Mouse (Mus musculus): ENCODE results near the gene Amd2. TPM values are rescaled to one million over a fixed set of nuclear protein-coding genes. Genes with fewer than 3 reads are reported as not detected.

Amd2 gene
- 4.2 and 4.8 TPM in 2 replicates for polyA plus RNA-seq (2014; fragmentation: Nextera tagmentation; extraction: Ambion mirVana)

DNA sequence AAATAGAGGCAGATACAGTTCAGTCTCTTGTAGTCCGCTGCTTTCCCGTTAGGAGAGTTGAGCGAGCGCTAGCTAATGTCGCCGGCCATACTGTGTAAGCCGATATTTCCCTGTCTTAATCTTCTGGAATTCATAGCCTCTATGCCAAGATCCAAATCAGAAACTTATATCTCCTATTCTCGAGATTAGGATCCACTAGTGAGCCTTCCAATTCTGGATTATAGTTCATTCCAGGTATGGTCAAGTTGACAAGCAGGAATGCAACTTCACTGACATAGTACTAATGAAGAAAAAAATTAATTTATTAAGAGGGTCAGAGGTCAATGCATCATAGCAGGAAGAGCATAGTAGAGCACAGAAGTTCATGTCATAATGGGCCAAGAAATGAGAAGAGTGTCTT, at the start of gene Amd2:
Gene Amd2 (minus strand): TSS at position 101 of the 400 bp plus-strand sequence.
- Histone ChIP-seq H3K27ac (ENCODE audit: low read depth, low read length) (no peak within 1 kb of the TSS), H3K4me3 (ENCODE audit: low read depth, low read length) (no peak within 1 kb of the TSS), H3K9ac (ENCODE audit: low read length) (no peak within 1 kb of the TSS), H3K9me3 (ENCODE audit: control insufficient read depth, low read length) (no peaks in the 10 kb centered on the region), H3K27me3 (ENCODE audit: control insufficient read depth, insufficient read depth, low read length) (no peaks in the 10 kb centered on the region), H3K4me1 (replicated peaks; ENCODE audit: control insufficient read depth, insufficient read depth, low read length) (no peaks in the 10 kb centered on the region), H3K4me2 (ENCODE audit: low read depth, low read length, severe bottlenecking) (no peak within 1 kb of the TSS), H3K36me3 (ENCODE audit: control insufficient read depth, insufficient read depth, low read length) (no peaks in the 10 kb centered on the region)
- no peak for DNase-seq (ENCODE audit: low spot score)
- ATAC-seq (replicated peaks; ENCODE audit: low FRiP score), result no peak
- 93% methylated on average over 8 of the region's 8 CpGs for WGBS

DNA sequence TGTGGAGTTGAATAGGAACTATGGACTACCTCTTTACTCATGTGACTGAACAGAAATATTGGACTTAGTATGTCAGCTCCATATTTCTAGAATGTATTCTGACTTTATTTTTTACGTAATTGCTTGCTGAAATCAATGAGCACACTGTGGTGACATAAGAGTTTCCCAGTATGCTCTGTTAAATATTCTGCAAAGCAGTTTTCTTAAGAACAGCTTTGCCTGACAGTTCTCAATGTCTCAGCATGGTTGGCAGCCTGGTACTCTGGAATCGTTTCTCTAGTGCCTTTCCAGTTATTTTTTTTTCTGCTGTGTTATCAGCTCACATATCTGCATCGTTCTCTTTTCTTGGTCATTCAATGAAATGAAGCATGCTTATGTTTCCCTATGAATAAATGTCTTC, 49.6 kb upstream of the Amd2 start:
- no peak overlapping the region for H3K4me3 ChIP-seq (ENCODE audit: low read depth, low read length)
- no peaks in the 10 kb centered on the region for H3K9me3 ChIP-seq (ENCODE audit: control insufficient read depth, low read length)
- H3K9ac ChIP-seq (ENCODE audit: low read length), result no peak overlapping the region
- no peaks in the 10 kb centered on the region for H3K36me3 ChIP-seq (ENCODE audit: control insufficient read depth, insufficient read depth, low read length)
- no peaks in the 10 kb centered on the region for H3K27me3 ChIP-seq (ENCODE audit: control insufficient read depth, insufficient read depth, low read length)
- DNase-seq (ENCODE audit: low spot score), result no peak
- H3K4me1 ChIP-seq (replicated peaks; ENCODE audit: control insufficient read depth, insufficient read depth, low read length), result no peaks in the 10 kb centered on the region
- ATAC-seq (replicated peaks; ENCODE audit: low FRiP score), result no peak
- no peak overlapping the region for H3K27ac ChIP-seq (ENCODE audit: low read depth, low read length)
- no peak overlapping the region for H3K4me2 ChIP-seq (ENCODE audit: low read depth, low read length, severe bottlenecking)
- WGBS, result 80% methylated on average over 3 of the region's 3 CpGs

GRCm38 (mm10) chr10:35737639-35738038, 25.9 kb upstream of the Amd2 start:
- no peak for DNase-seq (ENCODE audit: low spot score)
- WGBS, result 92% methylated on average over 2 of the region's 2 CpGs
- Histone ChIP-seq H3K36me3 (ENCODE audit: control insufficient read depth, insufficient read depth, low read length) (no peaks in the 10 kb centered on the region), H3K9ac (ENCODE audit: low read length) (no peak overlapping the region), H3K4me1 (replicated peaks; ENCODE audit: control insufficient read depth, insufficient read depth, low read length) (no peaks in the 10 kb centered on the region), H3K27me3 (ENCODE audit: control insufficient read depth, insufficient read depth, low read length) (no peaks in the 10 kb centered on the region), H3K9me3 (ENCODE audit: control insufficient read depth, low read length) (no peaks in the 10 kb centered on the region), H3K4me3 (ENCODE audit: low read depth, low read length) (no peak overlapping the region), H3K4me2 (ENCODE audit: low read depth, low read length, severe bottlenecking) (no peak overlapping the region), H3K27ac (ENCODE audit: low read depth, low read length) (no peak overlapping the region)
- no peak for ATAC-seq (replicated peaks; ENCODE audit: low FRiP score)

GRCm38 (mm10) chr10:35714266-35714665, 2.6 kb upstream of the Amd2 start:
- Histone ChIP-seq H3K9ac (ENCODE audit: low read length) (no peak overlapping the region), H3K36me3 (ENCODE audit: control insufficient read depth, insufficient read depth, low read length) (no peaks in the 10 kb centered on the region), H3K9me3 (ENCODE audit: control insufficient read depth, low read length) (no peaks in the 10 kb centered on the region), H3K4me3 (ENCODE audit: low read depth, low read length) (no peak overlapping the region), H3K27ac (ENCODE audit: low read depth, low read length) (no peak overlapping the region), H3K4me2 (ENCODE audit: low read depth, low read length, severe bottlenecking) (no peak overlapping the region), H3K27me3 (ENCODE audit: control insufficient read depth, insufficient read depth, low read length) (no peaks in the 10 kb centered on the region), H3K4me1 (replicated peaks; ENCODE audit: control insufficient read depth, insufficient read depth, low read length) (no peaks in the 10 kb centered on the region)
- ATAC-seq (replicated peaks; ENCODE audit: low FRiP score) (no peak), DNase-seq (ENCODE audit: low spot score) (no peak)
